Mouse (Mus musculus): Measurements from ENCODE around the gene Akap6. TPM values are rescaled to one million over a fixed set of nuclear protein-coding genes. Genes with fewer than 3 reads are reported as not detected.

Gene Akap6
- polyA plus RNA-seq, 1 experiment from 2014 or later, result 4.5 TPM

DNA sequence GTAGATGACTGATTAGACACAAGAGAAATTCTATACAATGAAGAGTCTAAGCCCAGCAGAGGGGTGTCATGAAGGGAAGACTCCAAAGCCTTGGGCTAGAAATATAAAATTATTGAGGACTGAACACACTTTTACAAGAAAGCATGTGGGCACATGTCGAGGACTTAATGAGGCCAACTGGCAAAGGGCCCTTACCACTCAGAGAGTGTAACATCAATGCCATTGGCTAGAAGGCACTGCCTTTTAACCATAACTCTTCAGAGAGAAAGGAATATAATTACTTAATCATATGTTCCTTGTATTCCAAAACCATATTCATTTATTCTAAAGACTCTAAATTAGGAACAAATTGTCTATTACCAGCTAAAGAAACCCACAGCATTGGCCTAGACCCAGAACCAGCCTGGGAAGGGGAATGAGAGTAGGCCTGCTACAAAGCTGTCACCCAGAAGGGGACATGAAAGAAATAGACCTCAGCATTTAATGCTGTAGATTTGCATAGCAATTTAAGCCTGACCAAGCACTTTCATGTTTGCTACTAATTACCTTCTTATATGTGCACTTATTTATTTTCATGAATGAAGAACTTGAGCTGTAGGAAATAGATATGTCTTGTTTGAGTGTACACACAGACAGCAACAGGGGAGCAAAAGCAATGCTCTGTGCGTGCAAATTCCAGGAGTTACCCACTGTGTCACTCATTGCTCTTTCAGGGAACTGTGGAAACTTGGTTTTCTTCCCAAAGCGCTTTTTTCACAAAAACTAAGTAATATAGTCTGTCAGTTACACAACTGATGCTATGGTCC lies 377.6 kb downstream of the Akap6 start:
- Histone ChIP-seq H3K4me3 (ENCODE audit: low read depth, low read length) (no peak overlapping the region), H3K27me3 (ENCODE audit: control insufficient read depth, insufficient read depth, low read length) (no peaks in the 10 kb centered on the region), H3K36me3 (replicated peaks; ENCODE audit: control insufficient read depth, insufficient read depth, low read depth, low read length) (no peaks in the 10 kb centered on the region), H3K27ac (replicated peaks; ENCODE audit: low read depth, low read length) (no peak overlapping the region), H3K9ac (replicated peaks; ENCODE audit: low read length) (no peak overlapping the region), H3K9me3 (replicated peaks; ENCODE audit: control insufficient read depth, low read length) (no peaks in the 10 kb centered on the region), H3K4me1 (ENCODE audit: control insufficient read depth, insufficient read depth, low read length) (no peaks in the 10 kb centered on the region), H3K4me2 (ENCODE audit: low read depth, low read length) (no peak overlapping the region)
- WGBS, result 86% methylated on average over 3 of the region's 3 CpGs
- ATAC-seq (replicated peaks; ENCODE audit: insufficient number of reproducible peaks, low FRiP score, low TSS enrichment, low read depth) (no peak), DNase-seq (ENCODE audit: low spot score) (no peak)

DNA sequence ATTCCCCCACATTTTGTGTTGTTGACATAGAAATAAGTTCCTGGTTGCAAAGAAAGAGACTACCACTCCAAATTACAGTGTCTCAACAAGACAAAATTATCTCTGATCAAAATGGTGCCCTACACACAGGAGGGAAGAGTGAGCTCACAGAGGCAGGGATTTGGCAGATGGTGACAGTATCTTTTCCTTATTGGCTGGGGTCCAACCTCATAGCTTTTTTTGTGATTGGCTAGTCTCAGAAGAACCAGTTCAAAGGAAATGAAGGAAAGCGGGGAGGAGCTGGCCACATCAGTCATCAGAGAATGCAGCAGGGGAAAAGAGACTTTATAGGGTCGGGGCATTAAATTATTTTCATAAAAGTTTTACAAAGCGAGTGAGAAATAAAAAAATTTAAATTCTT lies 386.6 kb downstream of the Akap6 start:
- no peak overlapping the region for H3K4me2 ChIP-seq (ENCODE audit: low read depth, low read length)
- 85% methylated on average over 3 of the region's 3 CpGs for WGBS

DNA sequence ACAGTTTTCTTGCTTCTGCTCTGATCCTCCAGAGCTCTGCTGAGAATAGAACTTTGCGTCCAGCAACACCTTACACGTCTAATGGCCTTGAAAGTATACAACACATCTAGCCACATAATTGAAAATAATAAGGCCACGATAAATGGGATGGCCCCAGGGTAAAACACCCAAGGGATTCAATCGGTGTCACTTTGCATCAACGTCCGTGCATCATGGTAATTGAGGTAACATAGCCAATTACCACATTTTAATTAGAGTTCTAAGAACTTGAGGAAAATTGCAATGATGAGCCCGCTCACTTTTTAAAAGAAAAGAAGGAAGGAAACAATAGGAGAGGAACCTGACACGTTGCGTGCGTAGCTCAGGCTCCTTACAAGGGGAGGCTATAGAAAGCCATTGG lies 413.1 kb downstream of the Akap6 start:
- Histone ChIP-seq H3K27ac (replicated peaks; ENCODE audit: low read depth, low read length) (no peak overlapping the region), H3K4me3 (ENCODE audit: low read depth, low read length) (no peak overlapping the region), H3K4me2 (ENCODE audit: low read depth, low read length) (no peak overlapping the region), H3K9ac (replicated peaks; ENCODE audit: low read length) (no peak overlapping the region), H3K36me3 (replicated peaks; ENCODE audit: control insufficient read depth, insufficient read depth, low read depth, low read length) (no peaks in the 10 kb centered on the region), H3K9me3 (replicated peaks; ENCODE audit: control insufficient read depth, low read length) (no peaks in the 10 kb centered on the region), H3K4me1 (ENCODE audit: control insufficient read depth, insufficient read depth, low read length) (no peaks in the 10 kb centered on the region), H3K27me3 (ENCODE audit: control insufficient read depth, insufficient read depth, low read length) (no peaks in the 10 kb centered on the region)
- ATAC-seq (replicated peaks; ENCODE audit: insufficient number of reproducible peaks, low FRiP score, low TSS enrichment, low read depth) (no peak), DNase-seq (ENCODE audit: low spot score) (no peak)
- WGBS, result 68% methylated on average over 10 of the region's 10 CpGs

More for the DNA sequence above, 386.6 kb downstream of the Akap6 start:
- no peaks in the 10 kb centered on the region for H3K9me3 ChIP-seq (replicated peaks; ENCODE audit: control insufficient read depth, low read length)
- no peaks in the 10 kb centered on the region for H3K27me3 ChIP-seq (ENCODE audit: control insufficient read depth, insufficient read depth, low read length)
- DNase-seq (ENCODE audit: low spot score) (no peak), ATAC-seq (replicated peaks; ENCODE audit: insufficient number of reproducible peaks, low FRiP score, low TSS enrichment, low read depth) (no peak)
- H3K4me1 ChIP-seq (ENCODE audit: control insufficient read depth, insufficient read depth, low read length), result no peaks in the 10 kb centered on the region
- no peak overlapping the region for H3K9ac ChIP-seq (replicated peaks; ENCODE audit: low read length)
- no peaks in the 10 kb centered on the region for H3K36me3 ChIP-seq (replicated peaks; ENCODE audit: control insufficient read depth, insufficient read depth, low read depth, low read length)
- no peak overlapping the region for H3K27ac ChIP-seq (replicated peaks; ENCODE audit: low read depth, low read length)
- no peak overlapping the region for H3K4me3 ChIP-seq (ENCODE audit: low read depth, low read length)

DNA sequence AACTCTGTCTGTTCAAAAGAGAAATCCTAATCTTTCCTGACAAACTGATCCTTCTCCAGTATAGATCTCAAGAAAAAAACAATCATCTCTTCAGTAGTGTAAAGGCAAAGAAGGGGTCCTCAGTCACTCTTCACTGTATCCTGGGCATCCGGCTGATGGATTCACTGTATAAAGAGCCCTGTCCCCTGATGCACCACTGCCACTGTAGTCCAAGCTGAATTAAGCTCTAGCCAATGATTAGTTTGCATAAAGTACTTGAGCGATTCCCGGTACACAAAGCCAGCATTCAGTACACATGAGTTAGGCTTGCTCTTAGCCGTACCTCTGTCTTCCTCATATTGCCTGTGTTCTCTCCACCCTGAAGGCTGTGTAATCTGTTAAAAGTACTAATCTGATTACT lies 420.2 kb downstream of the Akap6 start:
- H3K36me3 ChIP-seq (replicated peaks; ENCODE audit: control insufficient read depth, insufficient read depth, low read depth, low read length), result no peaks in the 10 kb centered on the region
- DNase-seq (ENCODE audit: low spot score), result peak; percentile 13
- no peak overlapping the region for H3K4me2 ChIP-seq (ENCODE audit: low read depth, low read length)
- no peak overlapping the region for H3K9ac ChIP-seq (replicated peaks; ENCODE audit: low read length)
- ATAC-seq (replicated peaks; ENCODE audit: insufficient number of reproducible peaks, low FRiP score, low TSS enrichment, low read depth), result no peak
- H3K4me3 ChIP-seq (ENCODE audit: low read depth, low read length), result no peak overlapping the region
- no peaks in the 10 kb centered on the region for H3K9me3 ChIP-seq (replicated peaks; ENCODE audit: control insufficient read depth, low read length)
- no peaks in the 10 kb centered on the region for H3K4me1 ChIP-seq (ENCODE audit: control insufficient read depth, insufficient read depth, low read length)
- H3K27ac ChIP-seq (replicated peaks; ENCODE audit: low read depth, low read length), result no peak overlapping the region
- H3K27me3 ChIP-seq (ENCODE audit: control insufficient read depth, insufficient read depth, low read length), result no peaks in the 10 kb centered on the region
- 15% methylated on average over 4 of the region's 4 CpGs for WGBS

DNA sequence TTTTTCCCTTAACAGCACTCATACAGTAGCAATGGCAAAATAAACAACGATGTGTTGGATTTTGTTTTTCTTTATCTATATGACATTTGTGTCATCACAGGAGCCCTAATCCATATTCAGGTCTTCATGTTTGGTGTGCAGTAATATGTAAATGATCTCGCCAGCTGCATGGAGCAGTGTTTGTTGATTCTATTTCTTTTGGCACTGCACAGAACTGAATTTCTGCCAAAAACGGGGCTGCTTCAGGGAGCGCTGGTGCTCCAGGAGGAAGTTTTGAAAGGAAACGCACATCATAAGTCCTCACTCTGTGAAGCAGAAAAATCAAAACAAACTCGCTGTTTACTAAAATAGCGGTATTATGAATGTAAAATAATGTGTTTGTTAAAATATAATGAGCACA lies 424.9 kb downstream of the Akap6 start:
- ATAC-seq (replicated peaks; ENCODE audit: insufficient number of reproducible peaks, low FRiP score, low TSS enrichment, low read depth), result no peak
- 73% methylated on average over 7 of the region's 7 CpGs for WGBS
- no peaks in the 10 kb centered on the region for H3K4me1 ChIP-seq (ENCODE audit: control insufficient read depth, insufficient read depth, low read length)
- H3K27ac ChIP-seq (replicated peaks; ENCODE audit: low read depth, low read length), result no peak overlapping the region
- no peaks in the 10 kb centered on the region for H3K36me3 ChIP-seq (replicated peaks; ENCODE audit: control insufficient read depth, insufficient read depth, low read depth, low read length)
- H3K27me3 ChIP-seq (ENCODE audit: control insufficient read depth, insufficient read depth, low read length), result no peaks in the 10 kb centered on the region
- H3K9ac ChIP-seq (replicated peaks; ENCODE audit: low read length), result no peak overlapping the region
- H3K9me3 ChIP-seq (replicated peaks; ENCODE audit: control insufficient read depth, low read length), result no peaks in the 10 kb centered on the region
- DNase-seq (ENCODE audit: low spot score), result no peak
- no peak overlapping the region for H3K4me3 ChIP-seq (ENCODE audit: low read depth, low read length)
- H3K4me2 ChIP-seq (ENCODE audit: low read depth, low read length), result no peak overlapping the region

DNA sequence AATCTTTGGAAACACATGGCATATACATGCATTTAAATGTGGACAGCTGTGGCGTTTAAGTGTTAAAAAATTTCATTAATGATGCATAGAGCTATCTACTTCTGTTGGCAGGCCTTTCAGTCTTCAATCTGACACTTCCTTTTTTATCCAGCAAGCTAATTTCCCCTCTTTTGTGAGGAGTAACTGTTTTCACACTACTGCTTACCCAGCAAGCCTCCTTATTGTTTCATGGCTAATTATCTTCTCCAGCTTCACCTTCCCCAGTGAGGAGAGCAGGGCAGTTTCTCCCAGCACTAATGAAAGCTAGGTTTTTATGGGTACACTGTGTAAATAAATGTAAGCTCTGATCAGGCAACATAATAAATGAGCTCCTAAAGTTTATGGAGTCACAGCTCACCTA lies 425.5 kb downstream of the Akap6 start:
- WGBS, result 43% methylated on average over 1 of the region's 1 CpGs
- Histone ChIP-seq H3K27me3 (ENCODE audit: control insufficient read depth, insufficient read depth, low read length) (no peaks in the 10 kb centered on the region), H3K4me3 (ENCODE audit: low read depth, low read length) (no peak overlapping the region), H3K4me2 (ENCODE audit: low read depth, low read length) (no peak overlapping the region), H3K27ac (replicated peaks; ENCODE audit: low read depth, low read length) (no peak overlapping the region), H3K36me3 (replicated peaks; ENCODE audit: control insufficient read depth, insufficient read depth, low read depth, low read length) (no peaks in the 10 kb centered on the region), H3K4me1 (ENCODE audit: control insufficient read depth, insufficient read depth, low read length) (no peaks in the 10 kb centered on the region), H3K9me3 (replicated peaks; ENCODE audit: control insufficient read depth, low read length) (no peaks in the 10 kb centered on the region), H3K9ac (replicated peaks; ENCODE audit: low read length) (no peak overlapping the region)
- DNase-seq (ENCODE audit: low spot score) (no peak), ATAC-seq (replicated peaks; ENCODE audit: insufficient number of reproducible peaks, low FRiP score, low TSS enrichment, low read depth) (no peak)

DNA sequence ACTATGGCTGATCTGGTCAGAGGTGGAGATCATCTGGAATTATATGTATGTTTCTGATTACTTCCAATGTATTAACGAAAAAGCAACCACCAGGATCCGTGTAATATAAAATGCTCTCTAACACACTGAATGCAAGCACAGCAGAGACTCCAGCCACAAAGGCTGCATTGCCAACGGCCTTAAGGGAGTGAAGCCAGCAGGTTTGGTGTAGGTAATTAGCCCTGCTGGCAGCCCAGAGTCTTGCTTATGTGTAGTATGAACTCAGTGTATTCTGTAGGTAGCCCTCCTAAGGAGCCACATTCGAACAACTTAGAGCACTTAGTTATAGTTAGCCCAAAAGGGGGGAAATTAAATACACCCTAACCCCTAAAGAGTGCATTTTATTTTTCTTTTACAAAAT lies 426.1 kb downstream of the Akap6 start:
- DNase-seq (ENCODE audit: low spot score), result no peak
- 74% methylated on average over 4 of the region's 4 CpGs for WGBS
- Histone ChIP-seq H3K27me3 (ENCODE audit: control insufficient read depth, insufficient read depth, low read length) (no peaks in the 10 kb centered on the region), H3K4me2 (ENCODE audit: low read depth, low read length) (no peak overlapping the region), H3K27ac (replicated peaks; ENCODE audit: low read depth, low read length) (no peak overlapping the region), H3K4me3 (ENCODE audit: low read depth, low read length) (no peak overlapping the region), H3K36me3 (replicated peaks; ENCODE audit: control insufficient read depth, insufficient read depth, low read depth, low read length) (no peaks in the 10 kb centered on the region), H3K9me3 (replicated peaks; ENCODE audit: control insufficient read depth, low read length) (no peaks in the 10 kb centered on the region), H3K9ac (replicated peaks; ENCODE audit: low read length) (no peak overlapping the region), H3K4me1 (ENCODE audit: control insufficient read depth, insufficient read depth, low read length) (no peaks in the 10 kb centered on the region)
- no peak for ATAC-seq (replicated peaks; ENCODE audit: insufficient number of reproducible peaks, low FRiP score, low TSS enrichment, low read depth)

DNA sequence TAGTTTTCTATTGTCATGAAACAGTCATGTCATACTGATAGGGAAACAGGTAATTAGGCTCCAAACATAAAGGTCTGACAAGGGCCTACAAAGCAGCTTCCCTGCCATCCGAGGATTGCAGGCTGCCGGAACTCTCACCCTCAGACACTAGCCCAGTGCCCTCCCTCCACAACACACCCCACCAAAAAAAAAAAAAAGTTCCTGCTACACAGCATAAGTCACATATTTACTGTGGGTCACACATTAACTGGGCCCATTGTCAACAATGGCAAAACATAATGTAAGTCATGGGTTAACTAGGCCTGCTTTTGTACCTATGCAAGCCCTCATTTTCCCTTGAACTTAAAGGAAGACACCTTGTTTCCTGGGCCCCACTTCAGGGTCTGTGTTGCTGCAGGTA lies 435.0 kb downstream of the Akap6 start:
- WGBS, result 75% methylated on average over 2 of the region's 2 CpGs
- Histone ChIP-seq H3K4me1 (ENCODE audit: control insufficient read depth, insufficient read depth, low read length) (no peaks in the 10 kb centered on the region), H3K27ac (replicated peaks; ENCODE audit: low read depth, low read length) (no peak overlapping the region), H3K36me3 (replicated peaks; ENCODE audit: control insufficient read depth, insufficient read depth, low read depth, low read length) (no peaks in the 10 kb centered on the region), H3K27me3 (ENCODE audit: control insufficient read depth, insufficient read depth, low read length) (no peaks in the 10 kb centered on the region), H3K9me3 (replicated peaks; ENCODE audit: control insufficient read depth, low read length) (no peaks in the 10 kb centered on the region), H3K4me3 (ENCODE audit: low read depth, low read length) (no peak overlapping the region), H3K4me2 (ENCODE audit: low read depth, low read length) (no peak overlapping the region), H3K9ac (replicated peaks; ENCODE audit: low read length) (no peak overlapping the region)
- DNase-seq (ENCODE audit: low spot score), result no peak
- ATAC-seq (replicated peaks; ENCODE audit: insufficient number of reproducible peaks, low FRiP score, low TSS enrichment, low read depth), result no peak
